Mouse (Mus musculus) embryonic facial prominence, embryonic 15.5 days (tissue): ENCODE measurements around the gene Fxyd1. TPM values are rescaled to one million over a fixed set of nuclear protein-coding genes. Genes with fewer than 3 reads are reported as not detected.
A peak's percentile ranks its signal among the peaks of the same experiment; 100 is the strongest.

Source experiments
- ATAC-seq: fragments of 200-750 bp; cut with Nextera tagmentation; 2 replicates; pipeline ENCODE4 v1.8.0; 2017; ENCODE audit warnings: low read depth, moderate TSS enrichment; ENCODE audit not compliant: insufficient number of reproducible peaks, low FRiP score, low TSS enrichment
- H3K27ac ChIP-seq: fragments of 300-500 bp; sonication (generic); replicated peaks from 2 replicates; pipeline ENCODE4 v1.5.1; 2015; ENCODE audit warnings: mild to moderate bottlenecking, inconsistent platforms
- H3K27me3 ChIP-seq: fragments of 300-500 bp; sonication (generic); 2 replicates; pipeline ENCODE4 v1.6.1; 2015; ENCODE audit warnings: inconsistent platforms
- H3K36me3 ChIP-seq: fragments of 300-500 bp; sonication (generic); 2 replicates; pipeline ENCODE4 v1.6.1; 2015; ENCODE audit warnings: mild to moderate bottlenecking, inconsistent platforms
- H3K4me1 ChIP-seq: fragments of 300-500 bp; sonication (generic); 2 replicates; pipeline ENCODE4 v1.6.1; 2015; ENCODE audit warnings: inconsistent platforms
- H3K4me2 ChIP-seq: fragments of 300-500 bp; sonication (generic); replicated peaks from 2 replicates; pipeline ENCODE4 v1.6.1; 2015; ENCODE audit warnings: mild to moderate bottlenecking, inconsistent platforms
- H3K4me3 ChIP-seq: fragments of 300-500 bp; sonication (generic); replicated peaks from 2 replicates; pipeline ENCODE4 v1.5.1; 2015; ENCODE audit warnings: mild to moderate bottlenecking, inconsistent platforms
- H3K9ac ChIP-seq: fragments of 300-500 bp; sonication (generic); 2 replicates; pipeline ENCODE4 v1.6.1; 2015; ENCODE audit warnings: inconsistent platforms
- H3K9me3 ChIP-seq: fragments of 300-500 bp; sonication (generic); replicated peaks from 2 replicates; pipeline ENCODE4 v1.6.1; 2016; ENCODE audit warnings: inconsistent platforms
- WGBS: fragments of 180-500 bp; shearing (Covaris S2); methylation state at CpG from one replicate; pipeline ENCODE4 v1.1.7; 2015; 5-methylcytosine and 5-hydroxymethylcytosine counted together
- polyA plus RNA-seq: library from polyadenylated mRNA; unstranded; fragments of >200 nt; fragmentation: Nextera tagmentation; extraction: Ambion mirVana; gene quantifications from 2 replicates; pipeline ENCODE4 v1.2.1, GENCODE M21; 2015

Gene Fxyd1
- polyA plus RNA-seq, 1 experiment from 2014 or later: 115 TPM

DNA sequence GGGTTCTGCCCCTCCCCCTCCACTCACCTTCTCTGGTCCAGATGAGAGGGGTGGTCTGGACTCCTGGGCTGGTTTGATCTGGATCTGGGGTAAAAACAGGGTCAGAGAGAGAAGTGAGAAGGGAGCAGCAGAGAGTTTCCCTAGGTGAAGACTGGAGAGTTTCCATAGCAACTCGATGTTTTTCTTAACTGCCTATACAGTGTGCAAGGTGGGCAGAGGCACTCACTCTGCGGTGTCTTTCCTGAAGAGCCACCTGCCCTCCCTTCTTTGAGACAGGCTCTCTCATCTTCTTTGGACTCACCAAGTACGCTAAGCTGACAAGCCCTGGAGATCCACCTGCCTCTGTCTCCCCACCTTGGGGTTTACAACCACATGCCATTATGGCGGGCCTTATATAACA is 18.0 kb downstream of the Fxyd1 start:
- no peak for ATAC-seq
- H3K27me3 ChIP-seq: peaks cover 28% of the 10 kb centered on the region
- H3K4me3 ChIP-seq: no peak overlapping the region
- H3K27ac ChIP-seq: no peak overlapping the region
- 85% methylated on average over 4 of the region's 4 CpGs for WGBS
- H3K4me1 ChIP-seq: peaks cover 12% of the 10 kb centered on the region
- no peaks in the 10 kb centered on the region for H3K36me3 ChIP-seq
- H3K4me2 ChIP-seq: no peak overlapping the region
- H3K9me3 ChIP-seq: no peaks in the 10 kb centered on the region
- H3K9ac ChIP-seq: no peak overlapping the region

GRCm38 (mm10) chr7:31037675-31038074 is 19.3 kb downstream of the Fxyd1 start:
- 75% methylated on average over 2 of the region's 2 CpGs for WGBS
- H3K9me3 ChIP-seq: no peaks in the 10 kb centered on the region
- no peak overlapping the region for H3K27ac ChIP-seq
- no peak for ATAC-seq
- peaks cover 12% of the 10 kb centered on the region for H3K4me1 ChIP-seq
- H3K4me2 ChIP-seq: no peak overlapping the region
- no peaks in the 10 kb centered on the region for H3K36me3 ChIP-seq
- no peak overlapping the region for H3K4me3 ChIP-seq
- peaks cover 19% of the 10 kb centered on the region for H3K27me3 ChIP-seq
- no peak overlapping the region for H3K9ac ChIP-seq

DNA sequence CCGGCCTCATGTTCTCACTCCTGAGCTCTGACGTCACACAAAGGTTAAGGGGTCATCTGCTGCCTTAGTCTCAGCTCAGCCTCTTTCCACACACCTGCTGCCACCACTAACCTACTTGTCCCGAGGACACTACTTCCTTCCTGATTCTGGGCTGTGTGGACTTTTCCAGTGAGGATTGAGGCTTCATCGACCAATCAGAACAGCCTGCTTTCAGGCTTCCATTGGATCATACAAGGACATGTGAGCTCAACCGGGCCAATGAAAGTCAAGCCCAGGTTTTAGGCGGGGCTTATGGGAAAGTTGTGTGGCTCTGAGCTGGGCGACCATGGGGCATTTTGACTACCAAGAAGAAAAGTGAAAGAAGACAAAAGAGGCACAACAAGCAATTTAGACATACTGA is 20.1 kb downstream of the Fxyd1 start:
- Histone ChIP-seq H3K9me3 (no peaks in the 10 kb centered on the region), H3K4me1 (peaks cover 4% of the 10 kb centered on the region), H3K36me3 (no peaks in the 10 kb centered on the region), H3K27me3 (peaks cover 13% of the 10 kb centered on the region; the same call in 1 of the 2 replicates), H3K27ac (no peak overlapping the region), H3K9ac (no peak overlapping the region), H3K4me3 (no peak overlapping the region), H3K4me2 (no peak overlapping the region)
- 80% methylated on average over 7 of the region's 7 CpGs for WGBS
- ATAC-seq: no peak

DNA sequence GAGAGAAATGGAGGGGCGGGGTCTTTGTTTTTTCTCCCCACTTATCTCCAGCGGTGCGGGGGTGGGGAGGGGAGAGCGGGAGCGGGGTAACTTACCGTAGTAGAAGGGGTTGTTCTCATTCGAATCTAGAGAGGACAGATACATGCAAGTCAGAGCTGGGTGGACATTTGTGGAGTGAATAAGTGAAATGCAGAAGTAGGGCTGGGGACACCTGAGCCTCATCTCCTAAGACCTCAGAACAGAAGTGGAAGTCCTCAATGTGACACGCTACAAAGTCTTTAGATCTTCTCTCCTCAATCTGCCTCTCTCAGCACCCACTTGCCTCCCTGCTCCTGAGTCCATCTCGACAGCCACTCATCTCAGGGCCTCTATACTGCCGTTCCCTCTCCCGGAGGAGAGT is 21.7 kb downstream of the Fxyd1 start:
- WGBS: 79% methylated on average over 11 of the region's 11 CpGs
- H3K4me1 ChIP-seq: no peaks in the 10 kb centered on the region
- no peaks in the 10 kb centered on the region for H3K9me3 ChIP-seq
- no peaks in the 10 kb centered on the region for H3K36me3 ChIP-seq
- no peak overlapping the region for H3K4me3 ChIP-seq
- no peak overlapping the region for H3K9ac ChIP-seq
- H3K27ac ChIP-seq: no peak overlapping the region
- 0 out of 2 replicates have a peak, but pooled peaks cover 2% of the 10 kb centered on the region for H3K27me3 ChIP-seq
- H3K4me2 ChIP-seq: no peak overlapping the region
- ATAC-seq: no peak

DNA sequence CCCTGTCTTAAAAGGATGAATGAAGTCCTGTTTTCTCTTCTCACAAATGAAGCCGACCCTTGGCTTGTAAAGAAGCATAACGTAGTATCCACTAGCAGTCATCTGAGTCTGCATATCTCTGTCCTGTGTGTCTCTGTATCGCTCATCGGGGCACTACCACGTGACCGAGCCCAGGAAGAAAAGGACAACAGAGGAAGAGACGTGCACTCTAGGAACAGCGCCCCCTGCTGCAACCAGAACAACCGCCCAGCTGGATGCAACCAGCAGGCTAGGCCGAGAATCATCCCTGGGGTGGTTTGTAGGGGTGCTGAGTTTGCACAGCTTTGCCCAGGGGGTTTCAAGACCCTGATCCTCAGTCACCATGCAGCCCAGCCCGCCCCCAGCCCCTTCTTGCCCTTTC is 22.2 kb downstream of the Fxyd1 start:
- no peak overlapping the region for H3K9ac ChIP-seq
- no peak overlapping the region for H3K4me3 ChIP-seq
- no peak for ATAC-seq
- no peaks in the 10 kb centered on the region for H3K27me3 ChIP-seq
- no peak overlapping the region for H3K27ac ChIP-seq
- H3K4me2 ChIP-seq: no peak overlapping the region
- 55% methylated on average over 11 of the region's 11 CpGs for WGBS
- no peaks in the 10 kb centered on the region for H3K36me3 ChIP-seq
- no peaks in the 10 kb centered on the region for H3K4me1 ChIP-seq
- no peaks in the 10 kb centered on the region for H3K9me3 ChIP-seq

GRCm38 (mm10) chr7:31033409-31034165 is 23.4 kb downstream of the Fxyd1 start:
- H3K36me3 ChIP-seq: no peaks in the 10 kb centered on the region
- 57% methylated on average over 9 of the region's 9 CpGs for WGBS
- ATAC-seq: no peak

GRCm38 (mm10) chr7:31031731-31032130 is 25.3 kb downstream of the Fxyd1 start:
- Histone ChIP-seq H3K27ac (no peak overlapping the region), H3K36me3 (no peaks in the 10 kb centered on the region), H3K4me3 (no peak overlapping the region), H3K9ac (no peak overlapping the region), H3K27me3 (no peaks in the 10 kb centered on the region), H3K4me2 (no peak overlapping the region), H3K4me1 (no peaks in the 10 kb centered on the region), H3K9me3 (no peaks in the 10 kb centered on the region)
- ATAC-seq: no peak
- WGBS: 68% methylated on average over 7 of the region's 7 CpGs

More at GRCm38 (mm10) chr7:31033409-31034165, 23.4 kb downstream of the Fxyd1 start:
- Histone ChIP-seq H3K27ac (no peak overlapping the region), H3K27me3 (no peaks in the 10 kb centered on the region), H3K4me2 (no peak overlapping the region), H3K9me3 (no peaks in the 10 kb centered on the region), H3K4me1 (no peaks in the 10 kb centered on the region), H3K4me3 (no peak overlapping the region), H3K9ac (no peak overlapping the region)

DNA sequence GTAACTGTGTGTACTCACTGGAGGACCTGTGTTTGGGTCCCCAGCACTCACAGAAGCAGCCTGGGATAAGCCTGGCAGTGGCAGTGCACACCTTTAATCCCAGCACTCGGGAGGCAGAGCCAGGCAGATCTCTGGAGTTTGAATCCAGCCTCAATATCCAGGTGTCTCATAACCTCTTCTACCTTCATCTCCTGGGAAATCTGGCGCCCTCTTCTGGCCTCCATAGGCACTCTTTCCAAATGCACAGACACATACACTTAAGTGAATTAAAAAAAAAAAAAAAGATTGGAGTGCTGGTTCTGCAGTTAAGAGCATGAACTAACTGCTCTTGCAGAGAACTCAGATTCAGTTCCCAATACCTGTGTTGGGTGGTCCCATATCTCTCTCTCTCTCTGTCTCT is 26.3 kb downstream of the Fxyd1 start:
- WGBS: 66% methylated on average over 2 of the region's 2 CpGs
- no peaks in the 10 kb centered on the region for H3K9me3 ChIP-seq

DNA sequence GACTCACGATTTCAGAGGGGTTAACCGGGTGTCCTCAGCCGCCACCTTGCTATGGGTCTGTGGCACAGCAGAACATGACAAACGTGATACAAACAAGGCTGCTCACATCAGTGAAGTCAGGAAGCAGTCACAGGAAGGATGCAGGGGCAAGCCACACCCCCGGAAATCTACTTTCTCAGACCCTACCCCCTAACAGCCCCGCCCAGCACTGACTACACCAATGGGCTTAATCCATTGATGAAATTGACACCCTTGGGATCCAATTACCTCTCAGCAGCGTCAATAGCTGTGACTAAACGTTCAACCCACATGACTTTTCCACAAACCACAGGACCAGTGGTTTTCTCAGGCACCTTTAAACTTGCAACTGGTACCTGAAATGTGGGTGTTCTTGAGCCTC is 28.4 kb downstream of the Fxyd1 start:
- Histone ChIP-seq H3K9me3 (no peaks in the 10 kb centered on the region), H3K4me1 (no peaks in the 10 kb centered on the region), H3K27ac (no peak overlapping the region), H3K4me3 (no peak overlapping the region), H3K27me3 (no peaks in the 10 kb centered on the region), H3K4me2 (no peak overlapping the region), H3K36me3 (no peaks in the 10 kb centered on the region), H3K9ac (no peak overlapping the region)
- ATAC-seq: no peak
- WGBS: 67% methylated on average over 8 of the region's 8 CpGs

More for the DNA sequence above, 26.3 kb downstream of the Fxyd1 start:
- no peak overlapping the region for H3K4me2 ChIP-seq
- H3K36me3 ChIP-seq: no peaks in the 10 kb centered on the region
- H3K9ac ChIP-seq: no peak overlapping the region
- no peak for ATAC-seq
- no peak overlapping the region for H3K27ac ChIP-seq
- no peaks in the 10 kb centered on the region for H3K4me1 ChIP-seq
- H3K27me3 ChIP-seq: no peaks in the 10 kb centered on the region
- no peak overlapping the region for H3K4me3 ChIP-seq

GRCm38 (mm10) chr7:31017104-31017901 is 39.7 kb downstream of the Fxyd1 start:
- no peak overlapping the region for H3K4me3 ChIP-seq
- H3K36me3 ChIP-seq: no peaks in the 10 kb centered on the region
- WGBS: 15% methylated on average over 10 of the region's 10 CpGs
- no peak overlapping the region for H3K9ac ChIP-seq
- no peak overlapping the region for H3K4me2 ChIP-seq
- peak overlapping the region; percentile 63 for H3K27ac ChIP-seq
- H3K27me3 ChIP-seq: no peaks in the 10 kb centered on the region
- no peaks in the 10 kb centered on the region for H3K9me3 ChIP-seq
- peaks cover 15% of the 10 kb centered on the region for H3K4me1 ChIP-seq
- peak; percentile 75 for ATAC-seq

DNA sequence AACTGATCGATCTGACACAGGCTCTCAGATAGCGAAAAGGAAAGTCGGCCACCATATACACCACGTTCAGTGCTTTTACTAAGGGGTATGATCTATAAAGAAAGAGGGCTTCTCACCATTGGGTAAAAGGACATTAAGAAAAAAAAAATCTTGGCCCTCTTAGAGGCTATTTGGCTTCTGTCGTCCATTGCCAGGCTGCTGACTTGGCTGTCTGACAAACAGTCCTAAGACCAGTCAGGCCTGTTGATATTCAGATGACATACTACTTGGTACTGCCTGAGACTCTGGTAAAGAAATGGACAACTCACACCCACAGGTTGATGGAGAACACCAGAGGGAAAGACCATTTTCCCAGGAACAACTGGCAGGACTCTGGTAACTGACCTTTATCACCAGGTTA is 44.0 kb downstream of the Fxyd1 start:
- Histone ChIP-seq H3K4me2 (no peak overlapping the region), H3K9me3 (no peaks in the 10 kb centered on the region), H3K9ac (no peak overlapping the region), H3K36me3 (no peaks in the 10 kb centered on the region), H3K4me3 (no peak overlapping the region), H3K27ac (no peak overlapping the region), H3K27me3 (no peaks in the 10 kb centered on the region), H3K4me1 (peaks cover 15% of the 10 kb centered on the region)
- 71% methylated on average over 5 of the region's 5 CpGs for WGBS
- ATAC-seq: no peak
